Comparison of ENCODE assay signal across 8 mouse cellular contexts in the genomic region with DNA sequence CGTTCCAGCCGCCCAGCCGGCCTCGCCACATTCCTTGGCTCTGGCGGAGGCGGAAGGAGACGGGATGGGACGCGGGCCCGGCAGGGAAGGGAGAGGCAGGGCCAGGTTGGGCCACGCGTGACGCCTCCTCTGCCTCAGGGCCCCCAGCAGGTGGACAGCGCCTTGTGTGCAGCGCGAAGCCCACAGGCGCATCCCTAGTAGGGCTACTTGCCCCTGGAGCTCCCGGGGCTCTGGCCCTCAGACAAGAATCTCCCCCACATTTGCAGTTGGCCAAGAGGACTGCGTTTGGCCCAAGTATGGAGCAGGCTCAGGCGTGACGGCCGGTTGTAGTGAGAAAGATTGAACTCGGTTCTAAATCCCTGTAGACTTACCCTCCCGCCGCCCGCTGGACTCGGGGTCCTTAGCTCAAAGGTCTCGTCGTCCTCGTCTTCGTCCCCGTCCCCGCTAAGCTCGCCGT. TPM values are rescaled to one million over a fixed set of nuclear protein-coding genes. Genes with fewer than 3 reads are reported as not detected.
DNase-seq lines count a peak whose midpoint lies in the region; ATAC-seq and TF ChIP-seq lines count a peak whose summit lies in the region.

Gene Cntnap1 (plus strand): TSS at position 170 of the 457 bp plus-strand sequence.

- no peak for ATAC-seq in embryonic facial prominence, embryonic 11.5 days (replicated peaks; ENCODE audit: insufficient number of reproducible peaks, low FRiP score, low TSS enrichment, low read depth)
- no peak for ATAC-seq in heart, embryonic 16.5 days (replicated peaks; ENCODE audit: extremely low read depth, insufficient read depth, low FRiP score)
- 0 out of 2 replicates have a peak, but pooled peaks have one; percentile 21 for ATAC-seq in stomach, postnatal 0 days (ENCODE audit: low FRiP score, low TSS enrichment)

- H3K9ac ChIP-seq in embryonic facial prominence, embryonic 11.5 days (replicated peaks; ENCODE audit: low read length): peak within 1 kb of the TSS; percentile 58
- H3K9ac ChIP-seq in heart, embryonic 16.5 days (ENCODE audit: low read length): peak within 1 kb of the TSS; percentile 86
- H3K9ac ChIP-seq in stomach, postnatal 0 days (ENCODE audit: low read length): peak within 1 kb of the TSS; percentile 82

- DNase-seq in thymus, postnatal 4 days: peak; percentile 29
- DNase-seq in thymus, postnatal 0 days (ENCODE audit: low spot score): no peak
- no peak for DNase-seq in embryonic facial prominence, embryonic 11.5 days (ENCODE audit: low spot score)
- peak; percentile 63 to 76 for DNase-seq in kidney, postnatal 36 days
- peak; percentile 81 for DNase-seq in lung, postnatal 10 days
- DNase-seq in stomach, postnatal 0 days (ENCODE audit: low spot score): peak; percentile 87
- DNase-seq in right cerebral cortex, postnatal 36 days (ENCODE audit: low spot score in 2 of 2): no peak

- under 1% methylated on average over 35 of the region's 35 CpGs for WGBS in embryonic facial prominence, embryonic 11.5 days
- WGBS in heart, embryonic 16.5 days: under 1% methylated on average over 35 of the region's 35 CpGs
- WGBS in stomach, postnatal 0 days: under 1% methylated on average over 35 of the region's 35 CpGs

- no peaks in the 10 kb centered on the region for H3K36me3 ChIP-seq in embryonic facial prominence, embryonic 11.5 days (replicated peaks; ENCODE audit: control insufficient read depth, insufficient read depth, low read depth, low read length)
- peaks cover 28% of the 10 kb centered on the region for H3K36me3 ChIP-seq in heart, embryonic 16.5 days (ENCODE audit: control insufficient read depth, insufficient read depth)
- peaks cover 20% of the 10 kb centered on the region for H3K36me3 ChIP-seq in stomach, postnatal 0 days (ENCODE audit: control insufficient read depth, insufficient read depth, low read length)

- H3K4me2 ChIP-seq in embryonic facial prominence, embryonic 11.5 days (ENCODE audit: low read depth, low read length): peak within 1 kb of the TSS; percentile 88
- H3K4me2 ChIP-seq in heart, embryonic 16.5 days (ENCODE audit: low read depth, low read length): peak within 1 kb of the TSS; percentile 67
- H3K4me2 ChIP-seq in stomach, postnatal 0 days (replicated peaks; ENCODE audit: low read depth): peak within 1 kb of the TSS; percentile 80

- peak; percentile 36; the same call in 1 of the 2 replicates for TF ChIP-seq CTCF in stomach, postnatal 0 days (IDR thresholded peaks at IDR 0.05; ENCODE audit: low read depth)

- no peak within 1 kb of the TSS for H3K27ac ChIP-seq in embryonic facial prominence, embryonic 11.5 days (replicated peaks; ENCODE audit: low read depth, low read length)
- H3K27ac ChIP-seq in heart, embryonic 16.5 days (ENCODE audit: low read length): peak within 1 kb of the TSS; percentile 74
- peak within 1 kb of the TSS; percentile 94 for H3K27ac ChIP-seq in stomach, postnatal 0 days (replicated peaks)

- no peaks in the 10 kb centered on the region for H3K9me3 ChIP-seq in embryonic facial prominence, embryonic 11.5 days (replicated peaks; ENCODE audit: control insufficient read depth, low read length)
- no peaks in the 10 kb centered on the region for H3K9me3 ChIP-seq in heart, embryonic 16.5 days (replicated peaks; ENCODE audit: control insufficient read depth, low read length)
- no peaks in the 10 kb centered on the region for H3K9me3 ChIP-seq in stomach, postnatal 0 days (ENCODE audit: control insufficient read depth, low read length)

- peaks cover 18% of the 10 kb centered on the region for H3K4me1 ChIP-seq in embryonic facial prominence, embryonic 11.5 days (ENCODE audit: control insufficient read depth, insufficient read depth, low read length)
- H3K4me1 ChIP-seq in heart, embryonic 16.5 days (ENCODE audit: control insufficient read depth, insufficient read depth, low read length): peaks cover 51% of the 10 kb centered on the region
- peaks cover 19% of the 10 kb centered on the region for H3K4me1 ChIP-seq in stomach, postnatal 0 days (replicated peaks; ENCODE audit: control insufficient read depth, insufficient read depth)

- no peak for TF ChIP-seq EP300 in stomach, postnatal 0 days (optimal IDR thresholded peaks at IDR 0.05)

- H3K27me3 ChIP-seq in embryonic facial prominence, embryonic 11.5 days (ENCODE audit: control insufficient read depth, insufficient read depth, low read length): peaks cover 66% of the 10 kb centered on the region
- peaks cover 22% of the 10 kb centered on the region for H3K27me3 ChIP-seq in heart, embryonic 16.5 days (ENCODE audit: control insufficient read depth, insufficient read depth, low read length)
- H3K27me3 ChIP-seq in stomach, postnatal 0 days (ENCODE audit: control insufficient read depth, insufficient read depth, low read length): no peaks in the 10 kb centered on the region

- H3K4me3 ChIP-seq in embryonic facial prominence, embryonic 11.5 days (ENCODE audit: low read depth, low read length): peak within 1 kb of the TSS; percentile 70
- peak within 1 kb of the TSS; percentile 81 for H3K4me3 ChIP-seq in heart, embryonic 16.5 days (ENCODE audit: low read length)
- H3K4me3 ChIP-seq in stomach, postnatal 0 days (ENCODE audit: low read depth, low read length): peak within 1 kb of the TSS; percentile 83

RNA-seq across cellular contexts. Expression of gene Cntnap1, which starts in this region (rescaled TPM):
- 0.32 and 0.53 TPM in 2 replicates for polyA plus RNA-seq in thymus, postnatal 0 days (2015; fragmentation: Nextera tagmentation; extraction: Ambion mirVana)
- 0.28 and 0.39 TPM in 2 replicates for polyA plus RNA-seq in embryonic facial prominence, embryonic 11.5 days (2014; fragmentation: Nextera tagmentation; extraction: Ambion mirVana)
- 0.89 and 1.0 TPM in 2 replicates for polyA plus RNA-seq in heart, embryonic 16.5 days (2015; fragmentation: Nextera tagmentation; extraction: Ambion mirVana)
- polyA plus RNA-seq in stomach, postnatal 0 days (2015; fragmentation: Nextera tagmentation; extraction: Ambion mirVana): 0.52 and 0.94 TPM in 2 replicates

Comparison
In these comparisons a context has a peak if more than half of its experiments do, and no peak if none do; other contexts are left out.
1. DNase-seq: peak in thymus, postnatal 4 days (single experiment), kidney, postnatal 36 days (2 of 2) and lung, postnatal 10 days (single experiment); none in thymus, postnatal 0 days (single experiment), embryonic facial prominence, embryonic 11.5 days (single experiment) and right cerebral cortex, postnatal 36 days (0 of 2).
2. Peak in DNase-seq, ATAC-seq, H3K4me3 ChIP-seq, H3K27ac ChIP-seq, H3K9ac ChIP-seq and H3K4me2 ChIP-seq in stomach, postnatal 0 days; RNA of the gene not detected or under 1 TPM.
3. Peak in every context shown above with its lines, with median percentiles within 50 percentile points of each other: H3K4me2 ChIP-seq, H3K4me3 ChIP-seq and H3K9ac ChIP-seq.